Mouse (Mus musculus) MEL (cell line): Measurements from ENCODE around the gene Med9. TPM values are rescaled to one million over a fixed set of nuclear protein-coding genes. Genes with fewer than 3 reads are reported as not detected.

ENCODE experiments used
- DNase-seq: peaks from one replicate; pipeline ENCODE4 v3.0.0; 2011; ENCODE audit warnings: low read depth, low spot score
- H3K27ac ChIP-seq: 2 replicates; pipeline ENCODE4 v1.5.1; 2012; ENCODE audit warnings: low read depth, mild to moderate bottlenecking, control low read depth, low read length, moderate library complexity; ENCODE audit not compliant: control insufficient read depth
- H3K27me3 ChIP-seq, 2 experiments: fragments of 150-350 bp in 1 of 2; sonication (generic) in 1 of 2; 2 replicates each; pipeline ENCODE4 v1.6.1; 2012; ENCODE audit warnings: low read length in 2 of 2, mild to moderate bottlenecking in 2 of 2, improper control_type of control experiment in 1 of 2, moderate library complexity in 1 of 2; ENCODE audit not compliant: insufficient read depth in 2 of 2, control insufficient read depth in 1 of 2
- H3K36me3 ChIP-seq, 2 experiments: 2 replicates each; pipeline ENCODE4 v1.6.1; 2012 to 2014; ENCODE audit warnings: low read length in 2 of 2, improper control_type of control experiment in 1 of 2, inconsistent platforms in 1 of 2, mild to moderate bottlenecking in 1 of 2; ENCODE audit not compliant: insufficient read depth in 2 of 2, control insufficient read depth in 1 of 2
- H3K4me1 ChIP-seq, 2 experiments: fragments of 150-350 bp in 1 of 2; sonication (generic) in 1 of 2; 2 replicates each; pipeline ENCODE4 v1.6.1; 2012; ENCODE audit warnings: low read length in 2 of 2, improper control_type of control experiment in 1 of 2, mild to moderate bottlenecking in 1 of 2; ENCODE audit not compliant: insufficient read depth in 2 of 2, control insufficient read depth in 1 of 2
- H3K4me3 ChIP-seq, 2 experiments: fragments of 150-350 bp in 1 of 2; sonication (generic) in 1 of 2; 2 replicates each; pipeline ENCODE4 v1.5.1; 2012; ENCODE audit warnings: low read depth in 2 of 2, low read length in 2 of 2, mild to moderate bottlenecking in 2 of 2, moderate library complexity in 2 of 2, control low read depth in 1 of 2, improper control_type of control experiment in 1 of 2; ENCODE audit not compliant: control insufficient read depth in 1 of 2, insufficient read depth in 1 of 2
- H3K79me2 ChIP-seq: 2 replicates; pipeline ENCODE4 v1.6.1; 2012; ENCODE audit warnings: mild to moderate bottlenecking, low read length, moderate library complexity; ENCODE audit not compliant: control insufficient read depth, poor library complexity, insufficient read depth
- H3K9ac ChIP-seq: 2 replicates; pipeline ENCODE4 v1.6.1; 2012; ENCODE audit warnings: low read depth, mild to moderate bottlenecking, control low read depth, low read length, moderate library complexity; ENCODE audit not compliant: control insufficient read depth, poor library complexity, severe bottlenecking
- H3K9me3 ChIP-seq: fragments of 150-350 bp; sonication (generic); replicated peaks from 2 replicates; pipeline ENCODE4 v1.6.1; 2012; ENCODE audit warnings: mild to moderate bottlenecking, low read length, improper control_type of control experiment, moderate library complexity; ENCODE audit not compliant: insufficient read depth
- BHLHE40 ChIP-seq: IDR thresholded peaks from 2 replicates; pipeline ENCODE4 v1.6.1; 2012; ENCODE audit warnings: low read depth, mild to moderate bottlenecking, inconsistent platforms, low read length, improper control_type of control experiment, borderline replicate concordance
- CHD1 ChIP-seq: IDR thresholded peaks from 2 replicates; pipeline ENCODE4 v1.6.1; 2012; ENCODE audit warnings: low read depth, mild to moderate bottlenecking, inconsistent platforms, low read length, improper control_type of control experiment
- CHD2 ChIP-seq: IDR thresholded peaks from 2 replicates; pipeline ENCODE4 v1.6.1; 2011; ENCODE audit warnings: low read length, improper control_type of control experiment
- CTCF ChIP-seq, 3 experiments: IDR thresholded peaks in 2 of 3; conservative IDR thresholded peaks in 1 of 3; 2 replicates each; pipeline ENCODE4 v1.5.1; 2011 to 2012; ENCODE audit warnings: low read length in 3 of 3, low read depth in 2 of 3, mild to moderate bottlenecking in 2 of 3, improper control_type of control experiment in 1 of 3, inconsistent platforms in 1 of 3, mixed read lengths in 1 of 3, moderate library complexity in 1 of 3; ENCODE audit not compliant: control insufficient read depth in 1 of 3, insufficient read depth in 1 of 3, poor library complexity in 1 of 3, severe bottlenecking in 1 of 3
- GABPA ChIP-seq: IDR thresholded peaks from 2 replicates; pipeline ENCODE4 v1.6.1; 2012; ENCODE audit warnings: low read depth, mild to moderate bottlenecking, inconsistent platforms, low read length, improper control_type of control experiment, moderate library complexity
- JUND ChIP-seq: IDR thresholded peaks from 2 replicates; pipeline ENCODE4 v1.6.1; 2011; ENCODE audit warnings: low read depth, mild to moderate bottlenecking, improper control_type of control experiment, low read length
- KAT2A ChIP-seq: conservative IDR thresholded peaks from 2 replicates; pipeline ENCODE4 v1.6.1; 2012; ENCODE audit warnings: low read depth, low read length, improper control_type of control experiment, inconsistent platforms
- MAFK ChIP-seq: IDR thresholded peaks from 2 replicates; pipeline ENCODE4 v1.6.1; 2011; ENCODE audit warnings: low read depth, mild to moderate bottlenecking, low read length, improper control_type of control experiment, borderline replicate concordance
- MAX ChIP-seq: IDR thresholded peaks from 2 replicates; pipeline ENCODE4 v1.6.1; 2011; ENCODE audit warnings: low read length, improper control_type of control experiment
- MAZ ChIP-seq: IDR thresholded peaks from 2 replicates; pipeline ENCODE4 v1.6.1; 2012; ENCODE audit warnings: low read depth, mild to moderate bottlenecking, inconsistent platforms, low read length, improper control_type of control experiment
- MEF2A ChIP-seq: IDR thresholded peaks from 2 replicates; pipeline ENCODE4 v1.6.1; 2014; ENCODE audit warnings: low read depth, mild to moderate bottlenecking, inconsistent platforms, low read length, improper control_type of control experiment; ENCODE audit not compliant: poor library complexity, insufficient replicate concordance, severe bottlenecking; ENCODE audit errors: extremely low read depth
- MYC ChIP-seq: IDR thresholded peaks from 2 replicates; pipeline ENCODE4 v1.6.1; 2011; ENCODE audit warnings: low read depth, mild to moderate bottlenecking, low read length, improper control_type of control experiment, moderate library complexity
- POLR2A ChIP-seq, 2 experiments: IDR thresholded peaks; 2 replicates each; pipeline ENCODE4 v1.6.1; 2011 to 2012; ENCODE audit warnings: low read length in 2 of 2, mild to moderate bottlenecking in 2 of 2, control low read depth in 1 of 2, improper control_type of control experiment in 1 of 2, low read depth in 1 of 2, moderate library complexity in 1 of 2; ENCODE audit not compliant: control insufficient read depth in 1 of 2, insufficient read depth in 1 of 2, poor library complexity in 1 of 2
- POLR2AphosphoS2 ChIP-seq: IDR thresholded peaks from 2 replicates; pipeline ENCODE4 v1.6.1; 2011; ENCODE audit warnings: low read length, improper control_type of control experiment
- TCF12 ChIP-seq: IDR thresholded peaks from 2 replicates; pipeline ENCODE4 v1.6.1; 2014; ENCODE audit warnings: low read depth, mild to moderate bottlenecking, inconsistent platforms, low read length, improper control_type of control experiment, moderate library complexity
- USF1 ChIP-seq: IDR thresholded peaks from 2 replicates; pipeline ENCODE4 v1.6.1; 2014; ENCODE audit warnings: low read depth, mild to moderate bottlenecking, inconsistent platforms, low read length, improper control_type of control experiment, moderate library complexity
- ZKSCAN1 ChIP-seq: IDR thresholded peaks from 2 replicates; pipeline ENCODE4 v1.6.1; 2012; ENCODE audit warnings: low read depth, mild to moderate bottlenecking, inconsistent platforms, low read length, improper control_type of control experiment, moderate library complexity
- ZMIZ1 ChIP-seq: IDR thresholded peaks from 2 replicates; pipeline ENCODE4 v1.6.1; 2012; ENCODE audit warnings: low read depth, mild to moderate bottlenecking, inconsistent platforms, low read length, improper control_type of control experiment, moderate library complexity
- ZNF384 ChIP-seq: IDR thresholded peaks from 2 replicates; pipeline ENCODE4 v1.6.1; 2012; ENCODE audit warnings: low read depth, mild to moderate bottlenecking, inconsistent platforms, low read length, improper control_type of control experiment
- polyA plus RNA-seq, 2 experiments: library from polyadenylated mRNA; stranded (reverse) in 1 of 2; unstranded in 1 of 2; fragments of >175 nt in 1 of 2; fragments of >200 nt in 1 of 2; gene quantifications; 2 replicates each; pipeline versions ENCODE4 v1.2.1 to v1.2.4; 2012; ENCODE audit warnings: low replicate concordance in 2 of 2, low read depth in 1 of 2; ENCODE audit not compliant: insufficient read length in 2 of 2, insufficient read depth in 1 of 2, missing spikeins in 1 of 2
- total RNA-seq: library from RNA; depleted of rRNA; stranded (reverse); fragments of 300-350 nt; gene quantifications from 2 replicates; pipeline ENCODE4 v1.2.3, GENCODE M21; 2012

Med9 gene
- total and polyA plus RNA-seq, 3 experiments = 46.8 to 48.4 TPM; not detected in 1

GRCm38 (mm10) chr11:59975241-59975640 lies 27.2 kb downstream of the Med9 start:
- DNase-seq = no peak

GRCm38 (mm10) chr11:59977831-59978230 lies 29.8 kb downstream of the Med9 start:
- no peaks in the 10 kb centered on the region for H3K4me1 ChIP-seq
- TF ChIP-seq MAFK (no peak), CTCF (IDR thresholded peaks at IDR 0.05 in 2 of 3, conservative IDR thresholded peaks at IDR 0.05 in 1 of 3; ENCODE audit: control insufficient read depth in 1 of 3, insufficient read depth in 1 of 3, low read depth in 2 of 3, low read length in 3 of 3, poor library complexity in 1 of 3, severe bottlenecking in 1 of 3) (no peak), USF1 (no peak), JUND (no peak), CHD2 (no peak), ZKSCAN1 (no peak), MAZ (no peak), TCF12 (no peak), GABPA (no peak), POLR2A (IDR thresholded peaks at IDR 0.05; ENCODE audit: control insufficient read depth in 1 of 2, insufficient read depth in 1 of 2, low read depth in 1 of 2, low read length in 2 of 2, poor library complexity in 1 of 2) (no peak), MEF2A (no peak), MAX (no peak), KAT2A (no peak), MYC (no peak), ZNF384 (no peak), POLR2AphosphoS2 (no peak), ZMIZ1 (no peak), CHD1 (no peak), BHLHE40 (no peak)

More at GRCm38 (mm10) chr11:59975241-59975640, 27.2 kb downstream of the Med9 start:
- Histone ChIP-seq H3K36me3 (no peaks in the 10 kb centered on the region), H3K79me2 (no peaks in the 10 kb centered on the region), H3K4me3 (no peak overlapping the region), H3K27ac (no peak overlapping the region), H3K4me1 (no peaks in the 10 kb centered on the region), H3K9ac (no peak overlapping the region), H3K27me3 (no peaks in the 10 kb centered on the region), H3K9me3 (no peaks in the 10 kb centered on the region)
- no peak for TF ChIP-seq MAZ

More at GRCm38 (mm10) chr11:59977831-59978230, 29.8 kb downstream of the Med9 start:
- H3K79me2 ChIP-seq = no peaks in the 10 kb centered on the region
- H3K4me3 ChIP-seq = no peak overlapping the region
- no peak overlapping the region for H3K27ac ChIP-seq
- H3K9ac ChIP-seq = no peak overlapping the region
- DNase-seq = no peak
- H3K36me3 ChIP-seq = no peaks in the 10 kb centered on the region
- no peaks in the 10 kb centered on the region for H3K9me3 ChIP-seq
- no peaks in the 10 kb centered on the region for H3K27me3 ChIP-seq
